Mouse (Mus musculus) heart, embryonic 11.5 days (tissue): ENCODE results near the gene Atg2b. TPM values are rescaled to one million over a fixed set of nuclear protein-coding genes. Genes with fewer than 3 reads are reported as not detected.

Experiments
- ATAC-seq: fragments of 200-750 bp; cut with Nextera tagmentation; replicated peaks from 2 replicates; pipeline ENCODE4 v1.8.0; 2017; ENCODE audit warnings: moderate library complexity; ENCODE audit not compliant: insufficient number of reproducible peaks, low FRiP score, low TSS enrichment
- H3K27ac ChIP-seq: fragments of 300-500 bp; sonication (generic); 2 replicates; pipeline ENCODE4 v1.5.1; 2014; ENCODE audit warnings: mild to moderate bottlenecking, low read depth, low read length
- H3K27me3 ChIP-seq: fragments of 300-500 bp; sonication (generic); 2 replicates; pipeline ENCODE4 v1.6.1; 2014; ENCODE audit warnings: mild to moderate bottlenecking, low read length, mixed read lengths; ENCODE audit not compliant: control insufficient read depth, insufficient read depth
- H3K36me3 ChIP-seq: fragments of 300-500 bp; sonication (generic); 2 replicates; pipeline ENCODE4 v1.6.1; 2014; ENCODE audit warnings: mild to moderate bottlenecking, low read length, moderate library complexity, mixed read lengths; ENCODE audit not compliant: control insufficient read depth, insufficient read depth
- H3K4me1 ChIP-seq: fragments of 300-500 bp; sonication (generic); 2 replicates; pipeline ENCODE4 v1.6.1; 2014; ENCODE audit warnings: low read length; ENCODE audit not compliant: control insufficient read depth, insufficient read depth
- H3K4me2 ChIP-seq: fragments of 300-500 bp; sonication (generic); 2 replicates; pipeline ENCODE4 v1.6.1; 2014; ENCODE audit warnings: mild to moderate bottlenecking, moderate library complexity
- H3K4me3 ChIP-seq: fragments of 300-500 bp; sonication (generic); 2 replicates; pipeline ENCODE4 v1.5.1; 2014; ENCODE audit warnings: low read depth, low read length
- H3K9ac ChIP-seq: fragments of 300-500 bp; sonication (generic); 2 replicates; pipeline ENCODE4 v1.6.1; 2014; ENCODE audit warnings: mild to moderate bottlenecking, low read depth, low read length, moderate library complexity
- H3K9me3 ChIP-seq: fragments of 300-500 bp; sonication (generic); replicated peaks from 2 replicates; pipeline ENCODE4 v1.6.1; 2016; ENCODE audit warnings: low read length; ENCODE audit not compliant: control insufficient read depth
- WGBS: fragments of 180-500 bp; shearing (Covaris S2); extraction: QIAGEN DNeasy Blood & Tissue Kit; methylation state at CpG from one replicate; pipeline ENCODE4 v1.1.7; 2014; ENCODE audit not compliant: insufficient replicate concordance; 5-methylcytosine and 5-hydroxymethylcytosine counted together
- polyA plus RNA-seq: library from polyadenylated mRNA; unstranded; fragments of >200 nt; fragmentation: Nextera tagmentation; extraction: Ambion mirVana; gene quantifications from 2 replicates; pipeline ENCODE4 v1.2.1, GENCODE M21; 2014

Atg2b gene
- polyA plus RNA-seq, 1 experiment from 2014 or later, result 12.2 TPM

DNA sequence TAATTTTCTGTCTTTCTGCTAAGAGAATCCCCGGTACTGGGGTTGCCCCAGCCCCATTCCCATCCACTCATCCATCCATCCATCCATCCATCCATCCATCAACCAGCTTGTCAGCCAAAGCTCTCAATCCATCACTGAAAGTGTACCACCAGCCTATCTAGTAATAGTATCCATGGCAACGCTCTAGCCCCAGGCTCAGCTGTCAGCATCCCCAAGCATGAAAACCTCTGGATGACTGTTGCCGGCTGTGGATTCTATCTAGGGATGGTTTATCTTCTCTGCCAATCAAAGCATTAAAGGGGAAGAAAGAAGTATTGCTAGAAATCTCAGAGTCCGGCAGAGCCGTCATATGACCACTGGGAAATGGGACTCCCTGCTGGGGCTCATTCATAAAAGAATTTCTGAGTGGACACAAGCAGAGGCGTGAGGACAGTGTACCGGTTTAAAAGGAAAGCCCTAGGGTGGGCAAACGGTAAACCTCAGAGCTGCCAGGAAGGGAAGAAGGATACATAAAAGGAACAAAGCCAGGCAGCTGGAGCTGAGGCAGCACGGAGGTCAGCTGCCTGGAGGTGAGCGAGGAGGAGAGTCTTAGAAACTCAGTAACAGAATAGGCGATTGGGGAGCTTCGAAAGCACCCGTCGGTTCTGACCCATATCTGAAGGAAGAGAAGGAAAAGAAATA is 36.6 kb upstream of the Atg2b start:
- Histone ChIP-seq H3K4me1 (no peaks in the 10 kb centered on the region), H3K4me2 (no peak overlapping the region), H3K4me3 (no peak overlapping the region), H3K9ac (no peak overlapping the region), H3K27me3 (no peaks in the 10 kb centered on the region), H3K36me3 (no peaks in the 10 kb centered on the region), H3K27ac (no peak overlapping the region), H3K9me3 (no peaks in the 10 kb centered on the region)
- no peak for ATAC-seq
- 57% methylated on average over 14 of the region's 14 CpGs for WGBS

DNA sequence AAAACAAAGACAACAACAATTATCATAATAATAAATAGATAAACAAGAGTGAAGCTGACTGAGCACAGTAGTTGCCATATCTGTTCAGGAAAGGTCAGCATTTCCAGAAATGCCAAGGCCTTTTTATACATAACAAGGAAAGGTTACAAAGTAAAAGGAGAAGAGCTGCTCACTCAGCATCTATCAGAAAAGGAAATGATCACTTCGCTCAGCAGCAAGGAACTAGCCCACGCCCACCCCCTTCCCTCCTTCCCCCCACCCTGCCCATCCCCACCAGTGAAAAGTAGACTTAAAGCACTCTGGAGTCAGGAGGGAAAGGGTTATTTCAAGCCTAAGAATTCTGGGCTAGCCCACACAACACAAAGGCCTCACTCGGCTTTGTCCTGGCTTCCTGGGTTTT is 35.2 kb upstream of the Atg2b start:
- 64% methylated on average over 3 of the region's 3 CpGs for WGBS
- no peak overlapping the region for H3K4me3 ChIP-seq

DNA sequence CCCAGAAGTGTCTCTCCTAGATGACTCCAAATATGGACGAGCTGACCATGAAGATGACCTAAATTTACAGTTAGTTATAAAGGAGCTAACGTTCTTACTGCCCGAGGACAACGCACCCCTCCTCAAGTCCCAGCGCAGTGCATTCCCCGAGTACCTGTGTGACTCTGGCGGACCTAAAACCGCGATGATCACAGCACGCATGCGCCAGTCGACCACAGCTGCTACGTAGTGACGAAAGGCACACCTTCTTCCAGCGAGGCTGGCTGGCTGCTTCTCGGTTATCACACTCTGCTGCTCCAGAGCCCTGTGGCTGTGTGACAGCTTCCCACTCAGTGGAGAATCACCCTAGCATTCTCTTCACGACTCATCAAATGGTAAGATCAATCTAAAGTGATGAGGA is 33.6 kb upstream of the Atg2b start:
- Histone ChIP-seq H3K9ac (no peak overlapping the region), H3K4me1 (no peaks in the 10 kb centered on the region), H3K4me2 (peak overlapping the region; percentile 45), H3K36me3 (no peaks in the 10 kb centered on the region), H3K4me3 (peak overlapping the region; percentile 3; the same call in 1 of the 2 replicates), H3K27me3 (no peaks in the 10 kb centered on the region), H3K27ac (no peak overlapping the region), H3K9me3 (no peaks in the 10 kb centered on the region)
- 46% methylated on average over 17 of the region's 17 CpGs for WGBS
- no peak for ATAC-seq

More for the DNA sequence above, 35.2 kb upstream of the Atg2b start:
- no peaks in the 10 kb centered on the region for H3K9me3 ChIP-seq
- no peak overlapping the region for H3K4me2 ChIP-seq
- H3K27ac ChIP-seq, result no peak overlapping the region
- H3K36me3 ChIP-seq, result no peaks in the 10 kb centered on the region
- H3K9ac ChIP-seq, result no peak overlapping the region
- H3K27me3 ChIP-seq, result no peaks in the 10 kb centered on the region
- no peaks in the 10 kb centered on the region for H3K4me1 ChIP-seq
- no peak for ATAC-seq

DNA sequence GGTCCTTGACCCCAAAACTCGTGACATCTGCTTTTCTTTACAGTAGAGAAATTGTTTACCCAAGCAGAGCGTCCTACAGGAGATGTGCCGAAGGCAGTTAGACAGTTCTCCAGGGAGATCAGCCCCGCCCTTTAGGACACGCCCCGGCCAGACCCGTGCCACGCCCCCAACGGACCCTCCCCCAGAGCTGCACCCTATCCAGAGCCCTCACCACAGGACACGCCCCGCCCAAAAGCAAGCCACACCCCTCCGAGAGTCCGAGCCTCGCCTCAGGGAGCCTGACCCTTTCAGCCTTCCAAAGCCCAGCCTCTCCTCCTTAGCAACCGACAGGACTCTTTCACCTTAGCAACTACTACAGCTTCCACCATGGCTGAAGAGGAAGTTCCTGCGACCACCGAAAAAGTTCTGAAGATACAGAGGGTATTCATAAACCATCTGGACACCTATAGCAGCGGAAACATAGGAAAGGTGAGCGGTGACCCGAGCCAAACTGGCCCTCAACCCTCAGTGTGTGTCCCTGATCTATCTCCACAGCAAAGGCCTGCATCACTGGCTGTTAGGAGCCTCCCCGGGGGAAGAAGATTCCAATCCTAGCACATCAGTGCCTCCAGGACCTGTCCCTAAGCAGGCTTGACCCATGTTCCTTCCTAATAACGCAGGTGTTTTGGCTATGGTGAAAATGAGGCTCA is 20.9 kb upstream of the Atg2b start, which contains the start of gene Ak7:
Gene Ak7 (plus strand): TSS at position 178 of the 689 bp plus-strand sequence.
- ATAC-seq, result peak; percentile 94
- WGBS, result 10% methylated on average over 22 of the region's 22 CpGs
- Histone ChIP-seq H3K9me3 (no peaks in the 10 kb centered on the region), H3K4me1 (no peaks in the 10 kb centered on the region), H3K4me3 (peak within 1 kb of the TSS; percentile 10; the same call in 1 of the 2 replicates), H3K36me3 (no peaks in the 10 kb centered on the region), H3K27me3 (no peaks in the 10 kb centered on the region), H3K9ac (no peak within 1 kb of the TSS), H3K4me2 (peak within 1 kb of the TSS; percentile 54), H3K27ac (no peak within 1 kb of the TSS)

DNA sequence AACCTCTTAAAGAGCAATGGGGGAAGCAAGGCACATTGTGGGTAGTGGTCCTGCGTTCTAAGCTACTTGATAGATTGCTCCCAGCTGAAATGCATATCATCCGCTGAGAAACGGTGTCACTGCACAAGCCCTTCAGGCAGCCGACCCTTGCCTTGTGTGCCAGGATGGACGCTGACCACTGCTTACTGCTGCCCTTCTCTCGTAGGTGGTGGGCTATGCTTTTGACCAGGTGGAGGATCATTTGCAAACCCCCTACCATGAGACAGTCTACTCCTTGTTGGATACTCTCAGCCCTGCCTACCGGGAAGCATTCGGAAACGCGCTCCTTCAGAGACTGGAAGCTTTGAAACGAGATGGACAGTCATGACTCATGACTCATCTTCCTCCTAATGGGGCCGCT is 15.4 kb upstream of the Atg2b start:
- Histone ChIP-seq H3K4me2 (no peak overlapping the region), H3K9me3 (no peaks in the 10 kb centered on the region), H3K27me3 (no peaks in the 10 kb centered on the region), H3K4me3 (no peak overlapping the region), H3K27ac (no peak overlapping the region), H3K9ac (no peak overlapping the region), H3K36me3 (0 out of 2 replicates have a peak, but pooled peaks cover 2% of the 10 kb centered on the region), H3K4me1 (no peaks in the 10 kb centered on the region)
- 86% methylated on average over 12 of the region's 12 CpGs for WGBS
- no peak for ATAC-seq

DNA sequence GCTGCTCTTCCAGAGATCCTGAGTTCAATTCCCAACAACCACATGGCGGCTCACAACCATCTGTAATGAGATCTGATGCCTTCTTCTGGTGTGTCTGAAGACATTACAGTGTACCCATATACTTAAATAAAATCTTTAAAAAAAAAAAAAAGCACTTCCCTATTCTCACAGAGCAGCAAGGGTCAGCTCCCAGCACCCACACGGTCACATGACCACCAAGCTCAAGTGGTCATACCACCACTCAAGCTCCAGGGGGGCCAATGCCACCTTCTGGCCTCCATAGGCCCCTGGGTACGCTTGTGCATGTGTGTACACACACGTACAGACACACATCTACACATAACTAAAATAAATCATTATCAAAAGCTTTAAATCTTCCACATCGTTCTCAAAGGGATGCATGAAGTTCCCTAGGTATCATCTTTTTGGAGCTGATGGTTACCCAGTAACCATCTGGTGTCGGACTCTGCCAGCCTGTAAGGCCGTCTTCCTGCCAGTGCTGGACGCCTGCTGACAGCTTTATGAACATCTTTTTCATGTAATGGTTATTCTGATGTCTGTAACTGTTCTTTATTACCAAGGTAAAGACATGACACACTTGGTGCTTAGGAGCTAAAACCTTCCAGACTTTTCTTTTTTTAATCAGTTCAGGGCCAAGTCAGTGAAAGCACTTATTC is 12.2 kb upstream of the Atg2b start:
- Histone ChIP-seq H3K27ac (no peak overlapping the region), H3K9me3 (no peaks in the 10 kb centered on the region), H3K9ac (no peak overlapping the region), H3K36me3 (peaks cover 4% of the 10 kb centered on the region; the same call in 1 of the 2 replicates), H3K4me2 (no peak overlapping the region), H3K27me3 (no peaks in the 10 kb centered on the region), H3K4me3 (no peak overlapping the region), H3K4me1 (no peaks in the 10 kb centered on the region)
- whole genome bisulfite sequencing, result 86% methylated on average over 8 of the region's 8 CpGs
- ATAC-seq, result no peak

DNA sequence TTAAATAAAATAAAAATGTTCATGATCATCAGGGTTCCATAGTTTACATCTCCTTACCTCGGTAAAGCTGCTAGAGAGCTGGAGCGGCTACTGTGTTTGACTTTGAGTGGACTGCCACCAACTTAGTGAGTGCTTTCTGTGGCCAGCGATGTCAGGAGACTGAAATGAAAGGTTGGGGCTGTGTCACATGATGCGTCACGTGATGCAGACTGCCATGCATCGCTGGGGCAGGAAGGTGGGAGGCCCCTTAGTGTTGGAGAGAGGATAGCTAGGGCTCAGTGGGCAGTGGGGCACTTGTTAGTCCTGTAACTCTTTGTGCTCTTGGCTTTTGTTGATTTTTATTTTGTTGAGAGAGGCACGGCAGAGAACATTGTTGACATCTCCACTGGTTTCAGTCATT is 10.8 kb upstream of the Atg2b start:
- ATAC-seq, result no peak
- 77% methylated on average over 7 of the region's 7 CpGs for WGBS
- H3K4me1 ChIP-seq, result no peaks in the 10 kb centered on the region
- H3K4me2 ChIP-seq, result no peak overlapping the region
- H3K27me3 ChIP-seq, result no peaks in the 10 kb centered on the region
- no peak overlapping the region for H3K4me3 ChIP-seq
- no peak overlapping the region for H3K9ac ChIP-seq
- no peak overlapping the region for H3K27ac ChIP-seq
- no peaks in the 10 kb centered on the region for H3K9me3 ChIP-seq
- H3K36me3 ChIP-seq, result peaks cover 4% of the 10 kb centered on the region; the same call in 1 of the 2 replicates

DNA sequence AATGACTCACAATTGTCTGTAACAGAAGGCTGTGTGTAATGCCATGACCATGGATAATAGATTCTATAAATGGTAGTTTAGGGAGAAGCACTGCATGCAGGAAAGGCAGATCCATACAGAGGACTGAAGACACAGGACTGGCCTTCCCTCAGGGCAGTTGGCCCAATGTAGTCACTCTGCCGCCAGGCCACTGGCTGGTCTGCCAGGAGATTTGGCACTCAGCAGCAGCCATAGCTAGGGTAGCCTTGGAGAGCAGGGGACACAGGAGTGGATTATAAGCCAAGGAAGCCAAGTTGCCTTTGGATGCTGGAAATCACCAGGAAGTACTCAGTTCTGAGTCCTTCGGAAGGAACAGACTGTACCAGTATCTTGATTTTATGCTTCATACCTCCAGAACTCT is 9.0 kb upstream of the Atg2b start:
- no peaks in the 10 kb centered on the region for H3K4me1 ChIP-seq
- no peak overlapping the region for H3K9ac ChIP-seq
- H3K27ac ChIP-seq, result no peak overlapping the region
- ATAC-seq, result no peak
- WGBS, result 92% methylated on average over 2 of the region's 2 CpGs
- H3K9me3 ChIP-seq, result no peaks in the 10 kb centered on the region
- no peak overlapping the region for H3K4me2 ChIP-seq
- peaks cover 2% of the 10 kb centered on the region; the same call in 1 of the 2 replicates for H3K36me3 ChIP-seq
- no peak overlapping the region for H3K4me3 ChIP-seq
- no peaks in the 10 kb centered on the region for H3K27me3 ChIP-seq
